Mouse (Mus musculus): Measurements from ENCODE around the gene Sh3d19. TPM values are rescaled to one million over a fixed set of nuclear protein-coding genes. Genes with fewer than 3 reads are reported as not detected.
"Not testable (repeated sequence)": the region's sequence is repeated elsewhere in the genome, so short reads cannot be mapped to it uniquely, and the experiment has no call there.

Sh3d19 gene
- polyA plus RNA-seq, 1 experiment from 2014 or later: 15.7 TPM

GRCm38 (mm10) chr3:85961134-85961533 is 9.8 kb upstream of the Sh3d19 start:
- H3K9ac ChIP-seq (replicated peaks; ENCODE audit: low read length): no peak overlapping the region
- H3K36me3 ChIP-seq (replicated peaks; ENCODE audit: control insufficient read depth, insufficient read depth, low read depth, low read length): no peaks in the 10 kb centered on the region
- H3K4me2 ChIP-seq (ENCODE audit: low read depth, low read length): no peak overlapping the region
- no peak overlapping the region for H3K27ac ChIP-seq (replicated peaks; ENCODE audit: low read depth, low read length)
- ATAC-seq (replicated peaks; ENCODE audit: insufficient number of reproducible peaks, low FRiP score, low TSS enrichment, low read depth): no peak
- peak; percentile 12 for DNase-seq (ENCODE audit: low spot score)
- H3K27me3 ChIP-seq (ENCODE audit: control insufficient read depth, insufficient read depth, low read length): no peaks in the 10 kb centered on the region
- H3K4me3 ChIP-seq (ENCODE audit: low read depth, low read length): no peak overlapping the region
- H3K4me1 ChIP-seq (ENCODE audit: control insufficient read depth, insufficient read depth, low read length): no peaks in the 10 kb centered on the region
- H3K9me3 ChIP-seq (replicated peaks; ENCODE audit: control insufficient read depth, low read length): no peaks in the 10 kb centered on the region
- 35% methylated on average over 5 of the region's 5 CpGs for WGBS

- ATAC-seq (replicated peaks; ENCODE audit: insufficient number of reproducible peaks, low FRiP score, low TSS enrichment, low read depth) (no peak), DNase-seq (ENCODE audit: low spot score) (no peak)
- Histone ChIP-seq H3K27me3 (ENCODE audit: control insufficient read depth, insufficient read depth, low read length) (no peaks in the 10 kb centered on the region), H3K36me3 (replicated peaks; ENCODE audit: control insufficient read depth, insufficient read depth, low read depth, low read length) (no peaks in the 10 kb centered on the region), H3K4me1 (ENCODE audit: control insufficient read depth, insufficient read depth, low read length) (no peaks in the 10 kb centered on the region), H3K9ac (replicated peaks; ENCODE audit: low read length) (no peak overlapping the region), H3K4me3 (ENCODE audit: low read depth, low read length) (no peak overlapping the region), H3K4me2 (ENCODE audit: low read depth, low read length) (no peak overlapping the region), H3K9me3 (replicated peaks; ENCODE audit: control insufficient read depth, low read length) (no peaks in the 10 kb centered on the region), H3K27ac (replicated peaks; ENCODE audit: low read depth, low read length) (no peak overlapping the region)
- 85% methylated on average over 4 of the region's 4 CpGs for WGBS
Observed at GRCm38 (mm10) chr3:85965479-85965878, 5.4 kb upstream of the Sh3d19 start.

GRCm38 (mm10) chr3:85969040-85969439 is 1.9 kb upstream of the Sh3d19 start:
- no peaks in the 10 kb centered on the region for H3K9me3 ChIP-seq (replicated peaks; ENCODE audit: control insufficient read depth, low read length)
- H3K4me3 ChIP-seq (ENCODE audit: low read depth, low read length): no peak overlapping the region
- H3K4me1 ChIP-seq (ENCODE audit: control insufficient read depth, insufficient read depth, low read length): no peaks in the 10 kb centered on the region
- DNase-seq (ENCODE audit: low spot score) (no peak), ATAC-seq (replicated peaks; ENCODE audit: insufficient number of reproducible peaks, low FRiP score, low TSS enrichment, low read depth) (no peak)
- H3K36me3 ChIP-seq (replicated peaks; ENCODE audit: control insufficient read depth, insufficient read depth, low read depth, low read length): no peaks in the 10 kb centered on the region
- no peaks in the 10 kb centered on the region for H3K27me3 ChIP-seq (ENCODE audit: control insufficient read depth, insufficient read depth, low read length)
- no peak overlapping the region for H3K9ac ChIP-seq (replicated peaks; ENCODE audit: low read length)
- H3K4me2 ChIP-seq (ENCODE audit: low read depth, low read length): no peak overlapping the region
- WGBS: 82% methylated on average over 8 of the region's 8 CpGs
- no peak overlapping the region for H3K27ac ChIP-seq (replicated peaks; ENCODE audit: low read depth, low read length)

GRCm38 (mm10) chr3:85971599-85971975 is 678 bp downstream of the Sh3d19 start:
- Histone ChIP-seq H3K4me1 (ENCODE audit: control insufficient read depth, insufficient read depth, low read length) (no peaks in the 10 kb centered on the region), H3K9me3 (replicated peaks; ENCODE audit: control insufficient read depth, low read length) (no peaks in the 10 kb centered on the region), H3K27ac (replicated peaks; ENCODE audit: low read depth, low read length) (no peak overlapping the region), H3K36me3 (replicated peaks; ENCODE audit: control insufficient read depth, insufficient read depth, low read depth, low read length) (no peaks in the 10 kb centered on the region), H3K4me2 (ENCODE audit: low read depth, low read length) (peak overlapping the region; percentile 64), H3K9ac (replicated peaks; ENCODE audit: low read length) (peak overlapping the region; percentile 85), H3K27me3 (ENCODE audit: control insufficient read depth, insufficient read depth, low read length) (no peaks in the 10 kb centered on the region), H3K4me3 (ENCODE audit: low read depth, low read length) (peak overlapping the region; percentile 69)
- DNase-seq (ENCODE audit: low spot score): no peak
- WGBS: under 1% methylated on average over 13 of the region's 13 CpGs
- ATAC-seq (replicated peaks; ENCODE audit: insufficient number of reproducible peaks, low FRiP score, low TSS enrichment, low read depth): no peak

- H3K4me2 ChIP-seq (ENCODE audit: low read depth, low read length): no peak overlapping the region
- no peak overlapping the region for H3K27ac ChIP-seq (replicated peaks; ENCODE audit: low read depth, low read length)
- no peak overlapping the region for H3K9ac ChIP-seq (replicated peaks; ENCODE audit: low read length)
- DNase-seq (ENCODE audit: low spot score): no peak
- H3K4me1 ChIP-seq (ENCODE audit: control insufficient read depth, insufficient read depth, low read length): no peaks in the 10 kb centered on the region
- no peaks in the 10 kb centered on the region for H3K9me3 ChIP-seq (replicated peaks; ENCODE audit: control insufficient read depth, low read length)
- ATAC-seq (replicated peaks; ENCODE audit: insufficient number of reproducible peaks, low FRiP score, low TSS enrichment, low read depth): no peak
- H3K36me3 ChIP-seq (replicated peaks; ENCODE audit: control insufficient read depth, insufficient read depth, low read depth, low read length): no peaks in the 10 kb centered on the region
- 94% methylated on average over 10 of the region's 10 CpGs for WGBS
- H3K4me3 ChIP-seq (ENCODE audit: low read depth, low read length): no peak overlapping the region
- H3K27me3 ChIP-seq (ENCODE audit: control insufficient read depth, insufficient read depth, low read length): no peaks in the 10 kb centered on the region
Observed at GRCm38 (mm10) chr3:85973376-85974140, 2.6 kb downstream of the Sh3d19 start.

GRCm38 (mm10) chr3:85974451-85974850 is 3.5 kb downstream of the Sh3d19 start:
- Histone ChIP-seq H3K4me3 (ENCODE audit: low read depth, low read length) (no peak overlapping the region), H3K27ac (replicated peaks; ENCODE audit: low read depth, low read length) (no peak overlapping the region), H3K4me1 (ENCODE audit: control insufficient read depth, insufficient read depth, low read length) (no peaks in the 10 kb centered on the region), H3K36me3 (replicated peaks; ENCODE audit: control insufficient read depth, insufficient read depth, low read depth, low read length) (no peaks in the 10 kb centered on the region), H3K27me3 (ENCODE audit: control insufficient read depth, insufficient read depth, low read length) (no peaks in the 10 kb centered on the region), H3K4me2 (ENCODE audit: low read depth, low read length) (no peak overlapping the region), H3K9ac (replicated peaks; ENCODE audit: low read length) (no peak overlapping the region), H3K9me3 (replicated peaks; ENCODE audit: control insufficient read depth, low read length) (no peaks in the 10 kb centered on the region)
- ATAC-seq (replicated peaks; ENCODE audit: insufficient number of reproducible peaks, low FRiP score, low TSS enrichment, low read depth): no peak
- 79% methylated on average over 4 of the region's 4 CpGs for WGBS
- no peak for DNase-seq (ENCODE audit: low spot score)

- Histone ChIP-seq H3K9ac (replicated peaks; ENCODE audit: low read length) (no peak overlapping the region), H3K4me3 (ENCODE audit: low read depth, low read length) (no peak overlapping the region), H3K4me2 (ENCODE audit: low read depth, low read length) (no peak overlapping the region), H3K9me3 (replicated peaks; ENCODE audit: control insufficient read depth, low read length) (no peaks in the 10 kb centered on the region), H3K4me1 (ENCODE audit: control insufficient read depth, insufficient read depth, low read length) (no peaks in the 10 kb centered on the region), H3K27me3 (ENCODE audit: control insufficient read depth, insufficient read depth, low read length) (no peaks in the 10 kb centered on the region), H3K36me3 (replicated peaks; ENCODE audit: control insufficient read depth, insufficient read depth, low read depth, low read length) (no peaks in the 10 kb centered on the region), H3K27ac (replicated peaks; ENCODE audit: low read depth, low read length) (no peak overlapping the region)
- WGBS: 92% methylated on average over 4 of the region's 4 CpGs
- ATAC-seq (replicated peaks; ENCODE audit: insufficient number of reproducible peaks, low FRiP score, low TSS enrichment, low read depth): no peak
- no peak for DNase-seq (ENCODE audit: low spot score)
Observed at GRCm38 (mm10) chr3:85980036-85980435, 9.1 kb downstream of the Sh3d19 start.

GRCm38 (mm10) chr3:85981761-85982160 is 10.9 kb downstream of the Sh3d19 start:
- H3K9ac ChIP-seq (replicated peaks; ENCODE audit: low read length); H3K27me3 ChIP-seq (ENCODE audit: control insufficient read depth, insufficient read depth, low read length); H3K9me3 ChIP-seq (replicated peaks; ENCODE audit: control insufficient read depth, low read length); ATAC-seq (replicated peaks; ENCODE audit: insufficient number of reproducible peaks, low FRiP score, low TSS enrichment, low read depth); H3K4me1 ChIP-seq (ENCODE audit: control insufficient read depth, insufficient read depth, low read length); H3K4me3 ChIP-seq (ENCODE audit: low read depth, low read length); H3K4me2 ChIP-seq (ENCODE audit: low read depth, low read length); H3K36me3 ChIP-seq (replicated peaks; ENCODE audit: control insufficient read depth, insufficient read depth, low read depth, low read length); H3K27ac ChIP-seq (replicated peaks; ENCODE audit: low read depth, low read length); DNase-seq (ENCODE audit: low spot score): not testable (repeated sequence)
- 79% methylated on average over 2 of the region's 3 CpGs for WGBS
